Mouse (Mus musculus) neural tube, embryonic 12.5 days (tissue): ENCODE results near the gene Rnf113a2. TPM values are rescaled to one million over a fixed set of nuclear protein-coding genes. Genes with fewer than 3 reads are reported as not detected.

ENCODE experiments used
- ATAC-seq: fragments of 200-750 bp; cut with Nextera tagmentation; 2 replicates; pipeline ENCODE4 v1.8.0; 2017; ENCODE audit warnings: low read depth, mild to moderate bottlenecking, moderate TSS enrichment, moderate library complexity; ENCODE audit not compliant: low FRiP score
- H3K27ac ChIP-seq: fragments of 300-500 bp; sonication (generic); 2 replicates; pipeline ENCODE4 v1.5.1; 2016
- H3K27me3 ChIP-seq: fragments of 300-500 bp; sonication (generic); replicated peaks from 2 replicates; pipeline ENCODE4 v1.6.1; 2016; ENCODE audit warnings: mild to moderate bottlenecking
- H3K36me3 ChIP-seq: fragments of 300-500 bp; sonication (generic); 2 replicates; pipeline ENCODE4 v1.6.1; 2016; ENCODE audit warnings: mild to moderate bottlenecking
- H3K4me1 ChIP-seq: fragments of 300-500 bp; sonication (generic); 2 replicates; pipeline ENCODE4 v1.6.1; 2016
- H3K4me2 ChIP-seq: fragments of 300-500 bp; sonication (generic); replicated peaks from 2 replicates; pipeline ENCODE4 v1.6.1; 2016; ENCODE audit warnings: mild to moderate bottlenecking
- H3K4me3 ChIP-seq: fragments of 300-500 bp; sonication (generic); 2 replicates; pipeline ENCODE4 v1.5.1; 2016
- H3K9ac ChIP-seq: fragments of 300-500 bp; sonication (generic); 2 replicates; pipeline ENCODE4 v1.6.1; 2016; ENCODE audit warnings: mild to moderate bottlenecking
- H3K9me3 ChIP-seq: fragments of 300-500 bp; sonication (generic); 2 replicates; pipeline ENCODE4 v1.6.1; 2016; ENCODE audit warnings: mild to moderate bottlenecking
- WGBS: fragments of 180-500 bp; shearing (Covaris S2); methylation state at CpG from one replicate; pipeline ENCODE4 v1.1.7; 2016; 5-methylcytosine and 5-hydroxymethylcytosine counted together
- polyA plus RNA-seq: library from polyadenylated mRNA; unstranded; fragments of >200 nt; fragmentation: Nextera tagmentation; extraction: Ambion mirVana; gene quantifications from 2 replicates; pipeline ENCODE4 v1.2.1, GENCODE M21; 2016

The Rnf113a2 gene
- polyA plus RNA-seq = 28.2 and 28.6 TPM in 2 replicates

DNA sequence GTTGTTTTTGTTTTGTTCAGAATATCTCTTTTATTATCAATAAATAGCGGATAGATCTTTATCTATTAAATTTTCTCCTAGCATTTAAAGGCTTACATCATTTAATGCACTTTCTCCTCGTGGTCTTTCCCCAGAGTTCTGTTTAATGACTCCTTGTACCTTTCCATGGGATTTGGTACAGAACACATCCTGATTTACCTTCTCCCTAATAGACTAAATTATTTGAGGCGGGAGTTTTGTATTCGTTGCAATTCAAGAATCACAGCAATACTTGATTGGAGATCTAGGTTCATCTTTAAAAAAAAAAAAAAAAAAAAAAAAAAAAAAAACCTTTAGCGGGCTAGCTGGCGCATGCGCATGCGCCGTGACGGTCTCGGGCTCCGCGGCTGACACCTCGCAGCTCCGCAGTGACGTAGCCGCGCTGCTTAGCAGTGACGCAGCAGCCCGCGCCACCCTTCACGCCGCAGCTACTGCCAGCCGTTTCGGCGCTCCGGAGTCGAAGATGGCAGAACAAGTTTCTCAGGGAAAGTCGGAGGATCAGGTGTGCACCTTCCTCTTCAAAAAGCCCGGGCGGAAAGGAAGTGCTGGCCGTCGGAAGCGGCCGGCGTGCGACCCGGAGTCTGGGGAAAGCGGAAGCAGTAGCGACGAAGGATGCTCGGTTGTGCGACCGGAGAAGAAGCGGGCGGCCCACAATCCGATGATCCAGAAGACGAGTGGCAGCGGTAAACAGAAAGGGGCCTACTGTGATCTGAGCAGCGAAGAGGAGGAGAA is at the start of gene Rnf113a2:
Gene Rnf113a2 (plus strand): TSS at position 363 of the 771 bp plus-strand sequence.
- peak within 1 kb of the TSS; percentile 77 for H3K4me2 ChIP-seq
- peak; percentile 94 for ATAC-seq
- no peaks in the 10 kb centered on the region for H3K36me3 ChIP-seq
- no peaks in the 10 kb centered on the region for H3K9me3 ChIP-seq
- 0 out of 2 replicates have a peak, but pooled peaks cover 3% of the 10 kb centered on the region for H3K4me1 ChIP-seq
- no peaks in the 10 kb centered on the region for H3K27me3 ChIP-seq
- H3K4me3 ChIP-seq = peak within 1 kb of the TSS; percentile 55
- peak within 1 kb of the TSS; percentile 61 for H3K9ac ChIP-seq
- 3% methylated on average over 50 of the region's 50 CpGs for WGBS
- H3K27ac ChIP-seq = no peak within 1 kb of the TSS; the same call in 1 of the 2 replicates

DNA sequence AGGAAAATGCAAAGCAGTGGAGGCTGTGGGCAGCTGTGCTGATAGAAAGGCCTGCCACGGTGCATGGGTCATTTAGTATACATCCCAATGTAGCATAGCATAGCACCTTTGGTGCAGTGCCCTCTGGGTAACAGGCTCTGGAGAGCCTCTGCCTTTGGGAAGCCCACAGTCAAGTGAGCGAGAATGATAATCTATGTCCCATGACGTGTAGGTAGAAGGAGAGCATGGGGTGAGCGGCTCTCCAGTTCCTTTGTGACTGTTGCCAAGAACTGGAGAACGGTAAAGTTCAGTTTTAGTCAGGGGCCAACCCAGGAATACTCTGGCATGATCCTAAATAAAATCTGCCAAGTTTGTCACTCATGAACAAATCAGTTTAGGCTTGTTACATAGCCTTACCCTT is 45.3 kb upstream of the Rnf113a2 start:
- no peak overlapping the region for H3K27ac ChIP-seq
- no peak overlapping the region for H3K9ac ChIP-seq
- H3K4me2 ChIP-seq = no peak overlapping the region
- H3K4me1 ChIP-seq = no peaks in the 10 kb centered on the region
- no peak overlapping the region for H3K4me3 ChIP-seq
- H3K9me3 ChIP-seq = no peaks in the 10 kb centered on the region
- peaks cover 66% of the 10 kb centered on the region for H3K36me3 ChIP-seq
- no peaks in the 10 kb centered on the region for H3K27me3 ChIP-seq
- 96% methylated on average over 5 of the region's 5 CpGs for WGBS
- ATAC-seq = no peak

DNA sequence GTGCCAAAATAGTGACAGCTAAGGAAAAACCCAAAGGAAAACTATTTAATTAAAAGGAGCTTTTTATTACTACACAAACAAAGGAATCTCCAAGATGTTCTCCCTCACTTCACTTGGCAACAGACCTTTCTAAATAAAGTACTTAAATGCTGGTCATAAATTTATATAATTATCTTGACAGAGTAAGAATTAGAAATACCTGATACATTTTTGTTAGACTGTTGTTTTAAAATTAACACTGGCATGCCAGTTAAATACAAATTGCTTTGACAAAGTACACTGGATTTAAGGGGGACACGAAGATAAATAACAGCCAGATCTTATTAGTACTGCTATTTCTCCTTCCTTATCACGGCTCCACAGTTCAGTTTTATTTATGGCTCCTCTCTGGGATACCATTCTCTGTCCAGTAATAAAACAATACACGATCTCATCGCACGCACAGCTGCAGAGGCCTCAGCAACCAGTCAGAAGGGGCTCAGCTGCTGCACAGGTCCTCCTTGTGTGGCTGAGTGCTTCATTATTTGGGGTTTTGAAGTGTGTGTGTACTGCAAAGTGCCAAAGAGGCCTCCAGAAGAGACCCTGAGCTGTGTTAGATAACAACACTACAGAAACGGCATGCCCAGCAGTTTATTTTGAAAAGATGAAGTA is 43.0 kb upstream of the Rnf113a2 start:
- H3K9ac ChIP-seq = no peak overlapping the region
- no peaks in the 10 kb centered on the region for H3K27me3 ChIP-seq
- H3K36me3 ChIP-seq = peaks cover 50% of the 10 kb centered on the region
- no peak overlapping the region for H3K4me3 ChIP-seq
- H3K27ac ChIP-seq = no peak overlapping the region
- 50% methylated on average over 6 of the region's 6 CpGs for WGBS
- ATAC-seq = no peak
- H3K4me2 ChIP-seq = no peak overlapping the region
- no peaks in the 10 kb centered on the region for H3K4me1 ChIP-seq
- no peaks in the 10 kb centered on the region for H3K9me3 ChIP-seq

DNA sequence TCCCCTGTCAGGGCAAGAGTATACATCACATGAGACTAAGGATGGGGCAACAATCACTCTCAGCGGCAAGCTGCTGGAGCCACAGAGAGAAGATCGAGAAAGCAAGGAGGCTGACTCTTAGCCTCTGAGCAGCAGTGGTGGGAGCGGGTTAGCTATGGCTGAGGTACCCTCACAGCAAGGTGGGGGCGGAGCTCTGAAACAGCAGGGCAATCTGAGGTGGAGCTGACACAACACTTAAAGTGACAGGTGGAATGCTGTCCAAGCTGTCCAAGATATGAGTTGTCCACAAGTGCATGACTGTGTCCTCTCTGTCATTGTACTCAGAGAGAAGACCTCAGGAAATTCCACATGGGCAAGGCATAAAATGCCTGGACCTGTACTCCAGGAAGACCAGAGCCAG is 34.6 kb upstream of the Rnf113a2 start:
- 85% methylated on average over 4 of the region's 4 CpGs for WGBS

DNA sequence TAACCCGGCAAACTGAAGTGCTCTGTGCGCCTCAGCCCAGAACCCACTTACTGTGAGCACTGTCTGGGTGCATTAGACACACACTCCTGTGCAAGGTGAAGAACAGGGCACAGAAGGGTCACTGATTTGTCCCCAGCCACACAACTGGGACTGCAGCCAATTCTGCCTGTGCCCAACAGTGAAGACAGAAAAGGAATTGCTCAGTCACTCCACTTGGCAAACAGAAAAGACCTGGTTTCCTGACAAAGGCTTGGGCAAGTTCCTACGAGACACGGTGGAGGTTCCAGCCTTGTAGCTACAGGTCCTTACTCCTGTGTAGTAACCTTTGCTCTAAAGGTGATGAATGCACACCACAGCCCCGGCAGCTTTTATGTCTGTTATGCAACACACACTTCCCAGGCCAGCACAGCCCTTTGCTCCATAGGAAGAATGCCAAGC is 32.3 kb upstream of the Rnf113a2 start:
- Histone ChIP-seq H3K27ac (no peak overlapping the region), H3K4me3 (no peak overlapping the region), H3K9me3 (no peaks in the 10 kb centered on the region), H3K4me2 (no peak overlapping the region), H3K9ac (no peak overlapping the region), H3K4me1 (no peaks in the 10 kb centered on the region), H3K27me3 (no peaks in the 10 kb centered on the region), H3K36me3 (no peaks in the 10 kb centered on the region)
- no peak for ATAC-seq
- 86% methylated on average over 5 of the region's 5 CpGs for WGBS

More for the DNA sequence above, 34.6 kb upstream of the Rnf113a2 start:
- H3K4me2 ChIP-seq = no peak overlapping the region
- H3K27me3 ChIP-seq = no peaks in the 10 kb centered on the region
- no peaks in the 10 kb centered on the region for H3K9me3 ChIP-seq
- H3K4me1 ChIP-seq = no peaks in the 10 kb centered on the region
- H3K27ac ChIP-seq = no peak overlapping the region
- H3K36me3 ChIP-seq = no peaks in the 10 kb centered on the region
- H3K9ac ChIP-seq = no peak overlapping the region
- H3K4me3 ChIP-seq = no peak overlapping the region
- ATAC-seq = no peak

DNA sequence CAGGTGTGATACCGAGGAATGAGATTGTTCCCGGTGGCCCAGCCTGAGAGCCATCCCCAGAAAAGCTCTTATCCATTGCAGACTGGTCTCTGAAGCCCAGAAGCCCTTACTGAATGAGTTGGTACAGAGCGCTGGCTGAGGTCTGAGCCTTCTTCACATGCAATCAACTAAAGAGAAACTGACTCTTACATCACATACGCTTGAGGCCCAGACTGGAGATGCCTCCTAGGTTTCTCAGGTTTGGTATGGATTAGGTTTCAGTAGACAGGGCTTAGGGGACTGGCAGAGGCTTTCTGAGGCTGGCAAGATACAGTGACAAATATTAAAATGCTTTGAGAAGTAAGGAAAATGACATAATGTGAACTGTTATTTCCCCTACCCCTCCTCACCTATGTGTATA is 31.6 kb upstream of the Rnf113a2 start:
- 90% methylated on average over 4 of the region's 4 CpGs for WGBS
- Histone ChIP-seq H3K27me3 (no peaks in the 10 kb centered on the region), H3K4me1 (no peaks in the 10 kb centered on the region), H3K36me3 (no peaks in the 10 kb centered on the region), H3K27ac (no peak overlapping the region), H3K9me3 (no peaks in the 10 kb centered on the region), H3K4me3 (no peak overlapping the region), H3K4me2 (no peak overlapping the region), H3K9ac (no peak overlapping the region)
- ATAC-seq = no peak

DNA sequence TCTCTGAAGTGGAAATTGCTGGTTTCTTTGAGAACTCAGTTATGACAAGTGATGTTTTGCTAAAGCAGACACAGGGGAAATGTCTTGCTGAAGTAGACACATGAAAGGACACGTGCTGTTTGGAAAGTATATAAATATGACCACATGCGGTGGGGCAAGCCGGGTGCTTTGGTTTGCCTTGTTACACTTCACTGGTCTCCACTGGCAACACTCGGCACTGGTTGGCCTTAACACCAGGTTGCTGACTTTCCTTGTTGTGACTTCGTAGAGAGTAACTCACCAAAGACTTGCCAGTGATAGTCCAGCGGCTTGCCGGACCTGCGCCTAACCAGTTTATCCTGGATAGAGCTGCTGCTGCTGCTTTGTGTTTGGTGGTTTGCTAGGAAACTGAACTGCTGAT is 28.9 kb upstream of the Rnf113a2 start:
- H3K4me1 ChIP-seq = no peaks in the 10 kb centered on the region
- ATAC-seq = no peak
- H3K36me3 ChIP-seq = no peaks in the 10 kb centered on the region
- H3K27ac ChIP-seq = no peak overlapping the region
- H3K4me3 ChIP-seq = no peak overlapping the region
- H3K4me2 ChIP-seq = no peak overlapping the region
- H3K27me3 ChIP-seq = no peaks in the 10 kb centered on the region
- H3K9ac ChIP-seq = no peak overlapping the region
- WGBS = 86% methylated on average over 8 of the region's 8 CpGs
- H3K9me3 ChIP-seq = no peaks in the 10 kb centered on the region

DNA sequence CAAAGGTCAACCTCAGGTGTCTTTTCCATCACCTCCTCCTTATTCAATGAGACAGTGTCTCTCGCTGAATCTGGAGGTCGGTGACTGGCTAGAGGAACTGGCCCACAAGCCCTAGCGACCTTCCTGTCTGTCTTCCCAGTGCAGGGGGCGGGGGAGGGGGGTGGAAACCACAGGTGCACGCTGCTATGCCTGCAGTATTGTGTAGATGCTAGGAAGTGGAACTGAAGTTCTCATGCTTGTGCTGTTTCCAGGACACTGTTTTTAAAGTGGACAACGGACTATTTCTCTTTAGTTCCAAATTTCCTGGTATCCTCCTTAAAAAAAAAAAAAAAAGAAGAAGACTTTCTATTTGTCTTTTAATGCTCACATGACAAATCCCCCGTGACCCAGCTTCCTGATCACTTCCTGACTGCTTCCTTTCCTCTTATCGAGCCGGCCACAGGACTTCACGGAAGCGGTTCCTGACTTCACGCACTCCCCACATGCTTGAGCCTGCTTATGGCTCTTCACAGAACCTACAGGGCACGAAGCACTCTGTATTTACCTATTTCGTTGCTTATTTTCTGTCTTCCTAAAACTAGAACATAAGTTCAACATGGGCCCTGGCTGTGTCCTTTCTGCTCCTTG is 28.1 kb upstream of the Rnf113a2 start:
- no peak overlapping the region for H3K27ac ChIP-seq
- WGBS = 73% methylated on average over 14 of the region's 14 CpGs
- H3K4me1 ChIP-seq = no peaks in the 10 kb centered on the region
- H3K36me3 ChIP-seq = no peaks in the 10 kb centered on the region
- no peaks in the 10 kb centered on the region for H3K9me3 ChIP-seq
- no peak for ATAC-seq
- H3K9ac ChIP-seq = no peak overlapping the region
- H3K4me3 ChIP-seq = no peak overlapping the region
- H3K4me2 ChIP-seq = no peak overlapping the region
- no peaks in the 10 kb centered on the region for H3K27me3 ChIP-seq

DNA sequence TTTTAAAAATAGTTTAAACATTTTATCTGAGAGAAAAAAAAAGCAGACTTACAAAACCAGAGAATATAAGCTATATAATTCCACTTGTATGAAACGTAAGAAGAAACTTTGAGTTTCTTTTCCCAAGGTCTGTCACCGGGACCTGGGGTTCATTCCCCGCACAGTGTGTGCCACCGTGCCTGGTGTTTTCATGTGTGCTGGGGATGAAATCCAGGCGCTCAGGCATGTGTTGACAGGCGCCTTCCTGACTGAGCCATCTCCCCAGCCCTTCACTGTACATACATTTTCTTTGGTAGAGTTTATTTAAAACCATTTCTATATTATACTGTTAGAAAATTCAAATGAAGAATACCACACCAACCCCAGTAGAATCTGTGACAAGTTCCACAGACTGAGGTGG is 26.7 kb upstream of the Rnf113a2 start:
- ATAC-seq = no peak
- Histone ChIP-seq H3K27ac (no peak overlapping the region), H3K4me2 (no peak overlapping the region), H3K9me3 (no peaks in the 10 kb centered on the region), H3K4me3 (no peak overlapping the region), H3K4me1 (no peaks in the 10 kb centered on the region), H3K27me3 (no peaks in the 10 kb centered on the region), H3K36me3 (no peaks in the 10 kb centered on the region), H3K9ac (no peak overlapping the region)
- 91% methylated on average over 6 of the region's 6 CpGs for WGBS

DNA sequence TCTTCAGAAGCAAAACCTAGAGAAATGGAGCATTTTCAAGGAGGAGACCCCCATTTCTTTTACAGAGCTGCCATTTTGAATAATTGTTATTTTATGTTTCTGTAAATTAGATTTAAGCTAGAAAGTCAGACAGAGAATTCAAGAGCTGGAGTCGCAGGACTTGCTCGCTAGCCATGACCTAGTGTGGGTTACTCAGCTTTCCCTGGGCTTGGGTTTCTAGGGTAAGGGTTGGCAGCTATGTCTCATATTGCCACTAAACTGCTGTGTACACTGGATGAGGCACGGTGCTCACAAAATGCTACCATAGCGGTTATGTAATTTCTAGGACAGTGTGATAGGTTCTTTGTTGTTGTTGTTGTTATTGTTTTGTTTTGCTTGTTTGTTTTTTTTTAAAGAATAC is 24.3 kb upstream of the Rnf113a2 start:
- ATAC-seq = no peak
- Histone ChIP-seq H3K27me3 (no peaks in the 10 kb centered on the region), H3K4me2 (no peak overlapping the region), H3K36me3 (no peaks in the 10 kb centered on the region), H3K27ac (no peak overlapping the region), H3K4me3 (no peak overlapping the region), H3K9me3 (no peaks in the 10 kb centered on the region), H3K9ac (no peak overlapping the region), H3K4me1 (no peaks in the 10 kb centered on the region)
- 98% methylated on average over 4 of the region's 4 CpGs for WGBS

DNA sequence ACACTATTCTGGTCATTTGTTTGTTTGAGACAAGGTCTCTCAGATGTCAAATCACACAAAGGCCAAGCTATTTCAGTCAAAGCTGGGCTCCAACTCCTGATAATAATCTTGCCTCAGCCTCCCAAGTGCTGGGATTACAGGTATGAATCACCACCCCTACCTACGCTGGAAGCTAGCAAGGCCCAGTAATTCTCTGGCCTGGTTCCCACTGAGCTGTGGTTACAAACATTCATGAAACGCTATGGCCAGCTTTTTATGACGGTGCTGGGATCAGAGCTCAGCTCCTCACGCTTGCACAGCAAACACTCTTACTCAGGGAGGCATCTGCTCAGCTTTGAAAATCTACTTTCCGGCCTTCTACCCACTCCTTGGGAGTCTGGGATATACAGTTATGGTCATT is 23.1 kb upstream of the Rnf113a2 start:
- Histone ChIP-seq H3K27ac (no peak overlapping the region), H3K4me3 (no peak overlapping the region), H3K9me3 (no peaks in the 10 kb centered on the region), H3K4me2 (no peak overlapping the region), H3K9ac (no peak overlapping the region), H3K27me3 (no peaks in the 10 kb centered on the region), H3K36me3 (no peaks in the 10 kb centered on the region), H3K4me1 (no peaks in the 10 kb centered on the region)
- 87% methylated on average over 5 of the region's 5 CpGs for WGBS
- no peak for ATAC-seq

DNA sequence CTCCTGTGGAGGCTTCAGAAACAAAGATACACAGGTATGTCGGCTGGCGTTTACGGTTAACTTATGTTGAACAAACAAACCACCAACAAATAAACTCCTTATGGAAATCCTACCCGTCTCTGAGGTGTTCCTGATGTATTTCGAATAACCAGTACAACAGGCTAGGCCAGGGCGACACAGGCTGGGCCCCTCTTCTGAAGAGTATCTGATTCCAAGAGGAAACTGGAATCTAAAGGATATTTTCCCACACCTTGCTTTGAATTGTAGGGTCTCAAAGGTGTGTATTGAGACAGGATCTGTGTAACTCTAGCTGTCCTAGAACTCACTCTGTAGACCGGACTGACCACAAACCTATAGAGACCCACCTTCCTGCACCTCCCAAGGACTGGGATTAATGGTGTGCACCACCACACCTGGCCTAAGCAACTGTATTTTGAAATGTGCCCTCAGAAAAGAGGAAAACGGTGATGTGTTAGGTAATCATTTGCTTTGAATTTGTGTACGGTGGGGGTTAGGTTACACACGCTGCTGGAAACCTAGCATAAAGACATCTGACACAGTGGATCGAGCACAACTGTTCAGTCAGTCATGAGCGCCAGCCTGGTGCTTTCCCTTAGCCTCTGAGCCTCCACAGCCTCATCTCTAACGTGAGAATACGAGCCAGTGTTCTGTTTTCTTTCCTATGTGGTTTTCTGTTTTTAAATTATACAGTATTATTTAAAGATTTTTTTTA is 19.9 kb upstream of the Rnf113a2 start:
- no peak for ATAC-seq
- H3K4me2 ChIP-seq = no peak overlapping the region
- no peaks in the 10 kb centered on the region for H3K27me3 ChIP-seq
- WGBS = 92% methylated on average over 14 of the region's 14 CpGs
- no peaks in the 10 kb centered on the region for H3K4me1 ChIP-seq
- H3K4me3 ChIP-seq = no peak overlapping the region
- no peak overlapping the region for H3K9ac ChIP-seq
- no peaks in the 10 kb centered on the region for H3K9me3 ChIP-seq
- no peak overlapping the region for H3K27ac ChIP-seq
- no peaks in the 10 kb centered on the region for H3K36me3 ChIP-seq
